Mouse (Mus musculus): ENCODE results near the gene Zic4. TPM values are rescaled to one million over a fixed set of nuclear protein-coding genes. Genes with fewer than 3 reads are reported as not detected.

The Zic4 gene
- polyA plus RNA-seq, 1 experiment: 2.6 TPM

- Histone ChIP-seq H3K4me3 (ENCODE audit: insufficient read depth, low read length) (peak overlapping the region; percentile 28), H3K4me1 (ENCODE audit: control insufficient read depth, insufficient read depth, low read length) (no peaks in the 10 kb centered on the region), H3K27ac (ENCODE audit: insufficient read depth, low read length) (no peak overlapping the region)
- TF ChIP-seq POLR2A (IDR thresholded peaks at IDR 0.05; ENCODE audit: low read depth, low read length) (no peak), CTCF (IDR thresholded peaks at IDR 0.05; ENCODE audit: borderline replicate concordance, insufficient read depth, low read length) (no peak)
These were observed 958 bp downstream of the Zic4 start for GRCm38 (mm10) chr9:91363011-91363730.

DNA sequence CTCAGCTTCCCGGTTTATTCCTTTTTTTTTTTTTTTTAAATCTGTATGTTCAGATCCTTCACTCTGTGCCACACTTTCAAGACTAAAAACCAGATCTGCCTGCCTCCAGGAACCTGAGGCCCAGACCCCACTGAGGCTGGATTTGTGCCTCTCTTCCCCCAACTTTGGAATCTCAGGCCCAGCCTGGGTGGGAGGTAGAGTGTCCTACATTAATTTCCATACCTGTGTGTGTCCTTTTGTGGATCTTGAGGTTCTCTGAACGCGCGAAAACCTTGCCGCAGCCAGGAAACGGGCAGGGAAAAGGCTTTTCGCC lies 1.6 kb downstream of the Zic4 start:
- TF ChIP-seq POLR2A (IDR thresholded peaks at IDR 0.05; ENCODE audit: low read depth, low read length) (no peak), CTCF (IDR thresholded peaks at IDR 0.05; ENCODE audit: borderline replicate concordance, insufficient read depth, low read length) (no peak)
- Histone ChIP-seq H3K4me1 (ENCODE audit: control insufficient read depth, insufficient read depth, low read length) (no peaks in the 10 kb centered on the region), H3K27ac (ENCODE audit: insufficient read depth, low read length) (no peak overlapping the region), H3K4me3 (ENCODE audit: insufficient read depth, low read length) (peak overlapping the region; percentile 28)

- H3K27ac ChIP-seq (ENCODE audit: insufficient read depth, low read length): no peak overlapping the region
These were observed 2.1 kb downstream of the Zic4 start for GRCm38 (mm10) chr9:91364127-91364970.

DNA sequence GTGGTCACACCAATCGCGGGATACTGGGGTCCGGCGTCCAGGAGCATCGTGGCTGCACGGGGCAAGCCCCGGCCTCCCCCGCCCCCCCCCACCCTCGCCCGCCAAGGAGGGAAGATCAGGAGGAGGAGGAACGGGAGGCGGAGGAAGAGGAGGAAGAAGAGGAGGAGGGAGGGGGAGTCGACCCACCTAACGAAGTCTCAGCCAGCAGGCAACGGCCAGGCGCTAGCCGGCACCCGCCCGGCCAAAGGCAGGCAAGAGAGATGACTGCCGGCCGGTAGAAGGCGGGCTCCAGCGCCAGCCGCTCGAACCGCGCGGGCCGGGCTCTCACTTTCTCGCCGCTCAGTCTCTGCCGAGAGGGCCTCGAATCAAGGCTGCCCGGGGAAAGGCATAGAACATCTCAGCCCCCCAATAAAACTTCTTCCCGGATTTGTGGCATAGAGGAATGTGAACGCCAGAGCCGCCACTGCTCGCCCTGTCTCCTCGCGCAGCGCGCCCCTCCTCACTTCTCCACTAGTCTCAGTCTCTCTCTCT lies 2.8 kb downstream of the Zic4 start:
- Histone ChIP-seq H3K4me3 (ENCODE audit: insufficient read depth, low read length) (peak overlapping the region; percentile 38), H3K4me1 (ENCODE audit: control insufficient read depth, insufficient read depth, low read length) (no peaks in the 10 kb centered on the region), H3K27ac (ENCODE audit: insufficient read depth, low read length) (peak overlapping the region; percentile 34; the same call in 1 of the 2 replicates)
- TF ChIP-seq POLR2A (IDR thresholded peaks at IDR 0.05; ENCODE audit: low read depth, low read length): no peak
- no peak for TF ChIP-seq CTCF (IDR thresholded peaks at IDR 0.05; ENCODE audit: borderline replicate concordance, insufficient read depth, low read length)

More at GRCm38 (mm10) chr9:91364127-91364970, 2.1 kb downstream of the Zic4 start:
- H3K4me1 ChIP-seq (ENCODE audit: control insufficient read depth, insufficient read depth, low read length): no peaks in the 10 kb centered on the region
- TF ChIP-seq CTCF (IDR thresholded peaks at IDR 0.05; ENCODE audit: borderline replicate concordance, insufficient read depth, low read length): no peak
- peak overlapping the region; percentile 28 for H3K4me3 ChIP-seq (ENCODE audit: insufficient read depth, low read length)

GRCm38 (mm10) chr9:91365664-91366063 lies 3.5 kb downstream of the Zic4 start, which contains the start of gene Zic1:
Zic1 (minus strand) TSS chr9:91365810.
- Histone ChIP-seq H3K4me3 (ENCODE audit: insufficient read depth, low read length) (peak within 1 kb of the TSS; percentile 38), H3K27ac (ENCODE audit: insufficient read depth, low read length) (peak within 1 kb of the TSS; percentile 34; the same call in 1 of the 2 replicates), H3K4me1 (ENCODE audit: control insufficient read depth, insufficient read depth, low read length) (no peaks in the 10 kb centered on the region)
- TF ChIP-seq POLR2A (IDR thresholded peaks at IDR 0.05; ENCODE audit: low read depth, low read length) (no peak), CTCF (IDR thresholded peaks at IDR 0.05; ENCODE audit: borderline replicate concordance, insufficient read depth, low read length) (no peak)

GRCm38 (mm10) chr9:91366226-91366998 lies 4.2 kb downstream of the Zic4 start:
- 0 out of 2 replicates have a peak overlapping the region, but pooled peaks have one; percentile 7 for H3K4me3 ChIP-seq (ENCODE audit: insufficient read depth, low read length)
- H3K4me1 ChIP-seq (ENCODE audit: control insufficient read depth, insufficient read depth, low read length): no peaks in the 10 kb centered on the region
- no peak overlapping the region; the same call in 1 of the 2 replicates for H3K27ac ChIP-seq (ENCODE audit: insufficient read depth, low read length)
- TF ChIP-seq CTCF (IDR thresholded peaks at IDR 0.05; ENCODE audit: borderline replicate concordance, insufficient read depth, low read length) (no peak), POLR2A (IDR thresholded peaks at IDR 0.05; ENCODE audit: low read depth, low read length) (no peak)

DNA sequence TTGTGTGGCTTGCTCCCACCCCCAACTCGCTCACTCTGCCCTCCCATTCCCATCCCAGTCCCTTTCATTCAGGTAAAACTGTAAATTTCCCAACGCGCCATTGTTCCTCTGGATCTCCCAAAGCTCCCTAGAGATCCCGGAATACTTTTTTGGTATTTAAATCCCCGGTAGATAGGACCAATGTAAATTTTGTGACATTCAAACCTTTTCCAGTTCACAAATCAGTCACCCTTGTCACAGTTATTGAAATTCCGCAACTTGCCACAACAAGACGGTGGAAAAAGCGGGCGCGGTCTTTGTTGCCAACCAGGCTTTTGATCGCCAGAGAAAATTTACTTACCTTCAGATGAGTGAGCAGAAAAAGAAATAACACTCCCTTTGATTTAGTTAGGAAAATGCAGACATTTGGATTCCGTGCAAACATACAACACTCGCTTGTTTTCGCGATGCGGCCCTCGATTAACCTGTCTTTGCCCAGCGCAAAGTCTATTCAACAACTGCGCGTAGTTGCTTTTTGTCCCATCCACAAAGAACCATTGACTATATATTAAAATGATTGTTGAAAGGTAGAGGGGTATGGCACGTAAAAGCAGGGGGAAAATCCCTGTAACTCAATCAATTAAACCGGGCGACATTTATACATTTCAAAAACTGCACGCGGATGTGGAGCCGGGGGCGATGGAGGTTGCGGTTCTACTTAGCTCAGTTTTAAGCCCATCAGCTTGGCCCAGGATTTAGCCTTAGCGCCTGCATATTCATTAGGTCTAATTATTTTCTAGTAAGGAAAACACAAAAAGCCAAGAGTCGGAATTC lies 5.0 kb downstream of the Zic4 start:
- no peaks in the 10 kb centered on the region for H3K4me1 ChIP-seq (ENCODE audit: control insufficient read depth, insufficient read depth, low read length)
- TF ChIP-seq POLR2A (IDR thresholded peaks at IDR 0.05; ENCODE audit: low read depth, low read length): no peak
- TF ChIP-seq CTCF (IDR thresholded peaks at IDR 0.05; ENCODE audit: borderline replicate concordance, insufficient read depth, low read length): no peak
- H3K27ac ChIP-seq (ENCODE audit: insufficient read depth, low read length): no peak overlapping the region; the same call in 1 of the 2 replicates
- H3K4me3 ChIP-seq (ENCODE audit: insufficient read depth, low read length): no peak overlapping the region

GRCm38 (mm10) chr9:91368150-91368549 lies 5.9 kb downstream of the Zic4 start:
- Histone ChIP-seq H3K27ac (ENCODE audit: insufficient read depth, low read length) (no peak overlapping the region), H3K4me3 (ENCODE audit: insufficient read depth, low read length) (no peak overlapping the region), H3K4me1 (ENCODE audit: control insufficient read depth, insufficient read depth, low read length) (no peaks in the 10 kb centered on the region)
- TF ChIP-seq CTCF (IDR thresholded peaks at IDR 0.05; ENCODE audit: borderline replicate concordance, insufficient read depth, low read length): no peak
- TF ChIP-seq POLR2A (IDR thresholded peaks at IDR 0.05; ENCODE audit: low read depth, low read length): no peak

DNA sequence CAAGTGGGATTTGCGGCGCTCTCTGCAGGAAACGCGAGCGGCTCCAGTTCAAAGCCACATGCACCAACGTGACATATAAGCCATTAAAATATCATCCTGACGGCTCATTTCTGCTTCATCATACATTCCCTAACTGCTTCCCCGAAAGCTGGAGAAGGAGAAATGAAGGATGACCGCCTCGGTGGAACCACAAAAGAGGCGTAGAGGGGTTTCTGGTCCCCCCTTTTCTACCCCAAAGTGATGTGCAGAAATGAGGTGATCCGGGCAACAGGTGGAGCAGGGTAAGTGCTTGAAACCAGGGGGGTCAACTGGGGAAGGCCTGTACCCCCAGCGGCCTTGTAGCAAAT lies 6.7 kb downstream of the Zic4 start:
- Histone ChIP-seq H3K4me3 (ENCODE audit: insufficient read depth, low read length) (no peak overlapping the region), H3K27ac (ENCODE audit: insufficient read depth, low read length) (no peak overlapping the region), H3K4me1 (ENCODE audit: control insufficient read depth, insufficient read depth, low read length) (no peaks in the 10 kb centered on the region)
- no peak for TF ChIP-seq CTCF (IDR thresholded peaks at IDR 0.05; ENCODE audit: borderline replicate concordance, insufficient read depth, low read length)

All from embryonic fibroblast, embryonic 13.5 days (primary cell).